Mouse (Mus musculus) naive thymus-derived CD4-positive, alpha-beta T cell, adult 2 months (primary cell): ENCODE data around the gene Gm45261.

Experiments used
- DNase-seq: peaks from one replicate; pipeline ENCODE4 v3.0.0-alpha.2; 2011; ENCODE audit warnings: low read depth

Gm45261 gene

DNA sequence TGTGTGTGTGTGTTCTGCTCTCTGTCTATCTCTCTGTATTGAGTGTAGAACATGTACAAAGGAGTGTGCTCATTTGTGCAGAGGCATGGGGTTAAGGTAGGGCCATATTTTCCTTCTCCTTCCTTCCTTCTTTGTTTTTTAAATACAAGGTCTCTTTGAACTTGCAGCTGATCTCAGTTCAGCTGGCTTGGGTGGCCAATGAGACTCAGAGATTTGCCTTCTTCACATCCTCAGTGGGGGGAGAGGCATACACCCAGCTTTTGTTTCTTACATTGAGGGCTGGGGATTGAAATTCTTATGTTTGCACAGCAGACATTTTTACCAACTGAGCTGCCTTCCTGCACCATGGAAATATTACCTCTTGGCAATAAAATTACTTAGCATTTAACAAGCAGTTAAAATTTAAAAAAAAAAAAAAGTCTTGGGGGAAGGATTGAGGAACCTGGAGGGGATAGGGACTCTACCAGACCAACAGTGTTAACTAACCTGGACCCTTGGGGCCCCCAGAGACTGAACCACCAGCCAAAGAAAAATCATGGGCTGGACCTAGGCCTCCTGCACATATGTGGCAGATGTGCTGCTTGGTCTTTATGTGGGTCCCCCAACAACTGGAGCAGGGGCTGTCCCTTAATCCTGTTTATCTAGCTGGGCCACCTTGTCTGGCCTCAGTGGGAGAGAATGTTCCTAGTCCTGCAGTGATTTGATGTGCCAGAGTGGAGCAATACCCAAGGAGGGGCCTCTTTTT is 50.8 kb downstream of the Gm45261 start:
- DNase-seq: peak; percentile 73

DNA sequence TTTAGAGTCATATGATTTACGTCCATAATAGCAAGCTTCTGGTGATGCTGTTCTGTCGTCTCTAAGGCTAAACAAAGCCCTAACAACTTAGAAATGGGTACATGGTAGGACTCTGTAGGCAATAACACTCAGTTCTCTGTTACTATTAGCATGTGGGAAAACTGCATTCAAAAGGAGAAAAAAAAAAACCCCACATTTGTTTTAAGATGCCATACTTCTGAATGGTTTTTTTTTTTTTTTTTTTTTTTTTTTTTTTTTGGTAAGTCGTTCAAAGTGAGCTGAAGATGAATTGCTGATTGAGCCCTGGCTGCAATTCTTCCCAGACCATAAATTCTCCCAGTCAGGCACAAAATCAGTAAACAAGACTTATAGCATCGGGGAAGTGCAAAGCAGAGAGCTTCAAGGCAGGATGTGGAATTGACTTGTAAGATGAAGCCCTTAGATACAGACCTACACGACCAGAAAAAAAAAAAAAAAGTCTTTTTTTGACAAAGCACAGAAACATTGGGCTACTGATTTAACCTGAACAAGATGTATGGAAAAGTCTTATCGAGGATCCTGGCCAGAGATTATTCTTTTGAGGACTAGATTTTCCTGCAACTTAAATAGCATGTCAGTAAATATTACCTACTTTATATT is 51.7 kb downstream of the Gm45261 start:
- DNase-seq: peak; percentile 68

DNA sequence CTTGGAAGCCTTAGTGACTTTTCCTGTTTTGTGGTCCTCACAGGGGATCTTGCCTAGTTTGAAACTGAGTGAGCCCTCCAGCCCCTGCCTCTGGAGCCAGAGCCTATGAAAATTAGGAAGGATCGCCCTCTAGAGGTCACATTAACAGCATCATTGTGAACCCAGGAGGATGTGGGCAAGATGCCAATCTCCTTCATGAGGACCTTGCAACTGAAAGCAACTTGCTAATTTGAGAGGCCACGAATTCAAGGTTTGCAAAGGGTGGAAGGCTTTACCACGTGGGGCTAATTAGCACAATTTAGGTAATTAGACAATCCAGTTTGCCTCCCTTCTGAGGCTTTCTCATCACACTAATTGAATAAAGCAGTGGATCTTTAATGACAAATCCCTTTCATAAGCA is 52.7 kb downstream of the Gm45261 start:
- DNase-seq: peak; percentile 95

DNA sequence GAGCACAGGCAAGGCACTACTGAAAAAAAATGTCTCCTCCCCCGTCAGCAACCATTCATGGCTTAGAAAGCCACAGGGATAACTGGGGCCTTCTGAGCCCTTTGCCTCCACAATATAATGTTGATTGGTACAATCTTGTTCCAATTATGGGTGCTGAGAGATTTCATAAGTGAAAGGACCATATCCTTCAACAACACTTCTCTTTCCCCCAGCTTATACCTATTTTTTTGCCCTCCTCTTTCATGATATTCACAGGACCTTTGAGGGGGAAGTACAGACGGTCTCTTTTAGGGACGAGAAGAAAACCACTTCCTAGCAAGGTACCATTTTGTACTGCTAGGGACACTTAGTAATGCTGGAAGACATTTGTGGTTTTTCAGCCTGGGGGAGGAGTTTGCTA is 57.1 kb downstream of the Gm45261 start:
- DNase-seq: no peak

DNA sequence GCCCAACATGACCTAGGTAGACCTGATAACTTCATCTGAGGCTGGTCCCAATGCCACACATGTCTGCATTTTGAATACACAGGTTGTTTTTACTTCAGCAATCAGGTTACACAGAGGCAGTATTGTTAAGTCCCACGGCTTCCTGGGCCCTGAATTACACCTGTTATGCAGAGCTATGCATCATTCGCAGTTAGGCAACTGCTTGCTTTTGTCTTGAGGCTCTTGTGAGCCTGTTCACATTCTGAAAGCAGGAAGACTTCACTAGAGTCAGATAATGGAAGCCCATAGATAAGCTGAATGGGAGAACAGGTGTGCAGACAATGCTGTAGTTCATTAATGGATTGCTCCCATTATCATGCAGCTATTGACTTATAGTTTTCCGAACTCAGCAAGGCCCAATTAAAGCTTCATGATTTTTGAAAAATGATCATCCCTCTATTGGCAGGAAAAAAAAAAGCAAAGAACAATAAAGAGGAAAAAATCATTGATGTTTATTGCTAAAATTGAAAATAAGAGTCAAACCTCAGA is 57.8 kb downstream of the Gm45261 start:
- no peak for DNase-seq

DNA sequence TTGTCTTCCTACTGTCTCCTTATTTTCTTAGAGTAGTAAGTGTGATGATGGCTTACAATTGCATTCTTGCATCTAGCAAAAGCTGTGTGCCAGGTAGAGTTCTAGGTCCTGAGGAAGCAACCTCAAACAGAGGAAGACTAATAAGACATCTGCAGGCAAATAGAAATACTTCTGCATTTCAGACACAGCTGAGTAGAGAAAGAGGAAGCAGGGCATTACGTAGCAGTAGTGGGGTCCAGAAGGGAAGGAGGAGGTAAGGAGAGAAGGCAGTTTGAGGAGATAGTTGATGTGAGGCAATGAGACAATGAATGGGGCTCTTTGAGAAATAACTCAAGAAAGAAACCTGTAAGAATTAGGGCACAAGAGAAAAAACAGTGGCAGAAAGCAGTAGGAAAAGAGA is 59.3 kb downstream of the Gm45261 start:
- DNase-seq: no peak
